Mouse (Mus musculus): ENCODE data around the gene Ubr1. TPM values are rescaled to one million over a fixed set of nuclear protein-coding genes. Genes with fewer than 3 reads are reported as not detected.
"Not testable (repeated sequence)": the region's sequence is repeated elsewhere in the genome, so short reads cannot be mapped to it uniquely, and the experiment has no call there.

The Ubr1 gene
- total RNA-seq (2017), result 57.6 and 61.9 TPM in 2 replicates

DNA sequence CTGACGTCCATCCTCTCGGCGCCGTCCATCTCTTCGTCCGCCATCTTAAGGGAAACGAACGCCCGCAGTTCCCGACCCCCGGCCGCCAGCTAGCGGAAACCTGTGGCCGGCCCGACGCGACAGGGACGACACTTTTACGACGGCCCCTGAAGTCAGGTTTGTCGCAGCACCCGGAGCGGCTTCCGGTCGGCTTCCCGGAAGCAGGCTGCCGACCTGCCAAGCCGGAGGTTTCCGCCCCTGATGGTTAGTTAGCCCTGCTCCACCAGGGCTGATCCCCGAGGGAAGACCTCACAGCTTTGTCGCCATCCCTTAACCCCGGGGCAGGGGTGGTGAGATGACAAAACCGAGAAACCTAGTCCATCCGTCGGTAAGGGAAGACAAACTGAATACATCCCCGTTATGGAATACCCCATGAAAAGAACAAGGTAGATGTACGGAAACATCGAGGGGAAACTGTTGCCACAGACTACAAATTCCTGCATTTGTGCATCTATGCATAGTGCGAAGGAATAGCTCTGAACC, at the start of gene Ubr1:
Gene Ubr1, minus strand, starts transcription at position 157 of the 522 bp plus-strand sequence.
- peak; percentile 96 for ATAC-seq (ENCODE audit: extremely low read depth, insufficient number of reproducible peaks, low FRiP score, poor library complexity, severe bottlenecking)

DNA sequence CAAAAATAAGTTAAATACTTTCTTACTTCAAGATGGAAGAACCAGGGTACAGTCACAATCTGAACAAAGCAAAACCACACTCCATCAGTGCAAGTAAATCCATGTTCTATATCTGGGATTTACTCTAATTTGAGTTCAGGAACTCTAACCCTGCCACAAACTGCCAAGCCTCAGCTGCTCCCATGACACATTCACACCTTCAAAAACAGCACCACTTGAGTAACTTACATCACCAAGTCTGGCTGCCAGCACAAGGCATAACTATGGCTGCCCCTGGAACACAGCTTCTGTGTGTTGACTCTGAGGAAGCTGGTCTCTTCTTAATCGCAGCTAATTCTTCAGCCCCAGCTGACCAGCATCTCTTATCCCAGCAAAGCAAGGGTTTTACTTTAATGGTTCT, 46.6 kb upstream of the Ubr1 start:
- no peak for ATAC-seq (ENCODE audit: extremely low read depth, insufficient number of reproducible peaks, low FRiP score, poor library complexity, severe bottlenecking)

DNA sequence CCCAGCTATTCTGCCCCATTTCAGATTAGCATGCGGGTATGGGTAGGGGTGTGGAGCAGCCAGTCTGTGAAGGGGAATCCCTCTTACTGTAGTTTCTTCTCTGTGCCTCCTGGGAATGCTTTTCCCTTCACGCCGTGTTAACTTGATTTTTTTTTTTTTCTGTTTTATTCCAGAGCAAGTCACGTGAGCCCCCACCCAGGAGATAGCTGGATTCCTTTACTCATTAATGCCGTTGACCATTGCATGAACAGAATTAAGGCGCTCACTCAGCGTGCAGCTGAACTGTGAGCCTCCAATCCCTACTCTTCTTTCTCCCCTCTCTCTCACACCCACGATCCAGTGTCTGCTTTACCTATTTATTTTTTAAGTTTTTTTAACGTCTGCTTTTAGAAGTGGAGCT, 45.7 kb upstream of the Ubr1 start:
- no peak for ATAC-seq (ENCODE audit: extremely low read depth, insufficient number of reproducible peaks, low FRiP score, poor library complexity, severe bottlenecking)

DNA sequence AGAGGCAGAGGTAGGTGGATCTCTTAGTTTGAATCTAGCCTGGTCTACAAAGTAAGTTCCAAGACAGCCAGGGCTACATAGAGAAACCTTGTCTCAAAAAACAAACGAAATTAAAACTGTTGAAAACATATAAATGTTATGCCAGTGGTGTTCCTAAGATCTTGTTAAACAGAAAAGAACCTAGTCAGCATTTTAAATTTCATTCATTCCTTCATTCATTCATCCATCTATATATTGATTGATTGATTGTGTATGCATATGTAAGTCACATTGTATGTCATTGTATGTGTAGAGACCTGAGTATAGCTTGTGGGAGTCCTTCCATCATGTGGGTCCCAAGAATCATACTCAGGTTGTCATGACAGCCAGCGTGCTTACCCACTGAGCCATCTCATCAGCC, 45.0 kb upstream of the Ubr1 start:
- no peak for ATAC-seq (ENCODE audit: extremely low read depth, insufficient number of reproducible peaks, low FRiP score, poor library complexity, severe bottlenecking)

DNA sequence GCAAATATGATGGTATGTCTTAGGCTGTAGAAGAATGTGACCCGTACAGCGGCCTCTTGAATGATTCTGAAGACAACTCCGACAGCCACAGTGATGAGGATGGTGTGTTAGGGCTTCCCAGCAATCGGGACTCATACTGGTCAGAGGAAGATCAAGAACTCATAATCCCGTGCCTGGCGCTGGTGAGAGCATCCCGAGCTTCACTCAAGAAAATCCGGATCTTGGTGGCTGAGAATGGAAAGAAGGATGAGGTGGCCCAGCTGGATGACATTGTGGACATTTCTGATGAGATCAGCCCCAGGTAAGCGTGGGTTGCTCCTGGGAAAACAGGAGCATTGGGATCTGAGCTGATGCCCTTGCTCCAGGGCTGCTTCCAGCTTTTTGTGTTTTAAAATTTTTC, 42.2 kb upstream of the Ubr1 start:
- no peak for ATAC-seq (ENCODE audit: extremely low read depth, insufficient number of reproducible peaks, low FRiP score, poor library complexity, severe bottlenecking)

DNA sequence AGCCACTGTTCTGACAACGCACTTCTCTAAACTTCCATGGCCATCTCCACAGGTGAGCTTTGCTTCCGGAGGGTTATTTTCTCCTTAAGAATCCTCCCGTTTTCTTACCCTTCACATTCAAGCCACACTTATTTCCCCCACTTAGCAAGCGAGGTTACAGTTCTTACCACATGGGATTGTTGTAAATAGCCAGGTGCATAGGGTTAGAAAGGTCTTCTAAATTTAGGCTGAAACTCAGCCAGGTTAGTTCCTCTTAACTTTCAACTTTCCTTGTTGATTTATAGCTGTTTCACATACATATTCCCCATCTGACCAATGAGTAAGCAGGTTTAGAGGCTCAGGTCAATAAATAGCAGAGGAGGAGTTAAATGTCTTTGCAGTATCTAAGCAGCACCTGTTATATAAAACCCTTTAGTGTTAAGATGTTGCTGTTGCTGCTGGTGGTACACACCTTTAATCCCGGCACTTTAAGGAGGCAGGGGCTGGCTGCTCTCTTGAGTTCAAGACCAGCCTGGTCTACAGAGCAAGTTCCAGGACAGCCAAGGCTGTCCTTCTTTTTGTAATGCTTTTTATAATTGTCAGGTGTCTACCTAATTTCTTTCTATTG, 38.7 kb upstream of the Ubr1 start:
- ATAC-seq (ENCODE audit: extremely low read depth, insufficient number of reproducible peaks, low FRiP score, poor library complexity, severe bottlenecking), result no peak

DNA sequence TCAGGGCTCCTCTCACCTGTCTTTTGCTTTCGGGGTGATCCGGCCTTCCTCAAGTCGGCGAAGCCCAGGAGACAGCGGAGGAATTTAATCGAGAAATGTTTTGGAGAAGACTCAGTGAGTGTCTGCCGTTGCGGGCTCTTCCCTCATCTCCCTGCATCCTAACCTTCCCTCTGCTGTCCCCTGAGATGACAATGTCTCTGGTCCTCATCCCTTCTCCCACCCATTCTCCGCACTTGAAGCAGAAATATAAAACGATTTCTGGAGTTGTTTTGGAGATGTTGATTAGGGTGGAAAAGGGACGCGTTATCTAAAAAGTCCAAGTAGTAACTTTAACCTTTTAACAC, 38.1 kb upstream of the Ubr1 start:
- ATAC-seq (ENCODE audit: extremely low read depth, insufficient number of reproducible peaks, low FRiP score, poor library complexity, severe bottlenecking), result no peak

DNA sequence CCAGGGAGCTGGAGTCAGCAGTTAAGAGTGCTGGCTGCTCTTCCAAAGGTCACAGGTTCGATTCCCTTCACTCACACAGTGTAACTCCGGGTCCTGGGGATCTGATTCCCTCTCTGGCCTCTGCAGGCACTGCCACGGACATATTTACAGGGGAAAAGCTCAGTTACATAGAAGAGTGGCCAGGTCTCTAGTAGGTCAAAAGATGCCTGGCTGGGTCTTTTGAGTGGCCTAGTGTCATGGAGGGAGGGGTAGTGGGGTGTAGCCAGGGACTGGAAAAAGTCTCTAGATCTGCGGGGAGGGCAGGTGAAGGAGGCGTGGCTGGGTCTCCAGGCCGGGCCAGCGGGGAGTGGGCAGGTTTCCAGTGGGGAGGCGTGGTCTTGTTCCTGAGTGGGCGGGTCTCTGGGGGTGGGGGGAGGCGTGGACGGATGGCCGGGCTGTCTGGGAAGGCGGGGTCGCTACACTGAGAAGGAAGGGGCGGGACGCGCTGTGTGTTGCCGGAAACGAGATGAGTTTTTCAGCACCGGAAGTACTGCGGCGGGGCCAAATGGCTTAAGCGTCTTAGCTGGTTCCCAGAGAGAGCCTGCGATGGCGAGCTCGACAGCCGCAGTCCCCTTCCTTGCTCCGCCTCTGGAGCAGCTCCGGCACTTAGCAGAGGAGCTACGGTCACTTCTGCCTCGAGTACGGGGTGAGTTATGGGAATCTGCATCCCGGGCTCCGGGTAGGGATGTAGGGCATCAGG, 37.6 kb upstream of the Ubr1 start, which contains the start of gene Ccndbp1:
Gene Ccndbp1, plus strand, starts transcription at position 479 of the 739 bp plus-strand sequence.
- peak; percentile 94 for ATAC-seq (ENCODE audit: extremely low read depth, insufficient number of reproducible peaks, low FRiP score, poor library complexity, severe bottlenecking)

DNA sequence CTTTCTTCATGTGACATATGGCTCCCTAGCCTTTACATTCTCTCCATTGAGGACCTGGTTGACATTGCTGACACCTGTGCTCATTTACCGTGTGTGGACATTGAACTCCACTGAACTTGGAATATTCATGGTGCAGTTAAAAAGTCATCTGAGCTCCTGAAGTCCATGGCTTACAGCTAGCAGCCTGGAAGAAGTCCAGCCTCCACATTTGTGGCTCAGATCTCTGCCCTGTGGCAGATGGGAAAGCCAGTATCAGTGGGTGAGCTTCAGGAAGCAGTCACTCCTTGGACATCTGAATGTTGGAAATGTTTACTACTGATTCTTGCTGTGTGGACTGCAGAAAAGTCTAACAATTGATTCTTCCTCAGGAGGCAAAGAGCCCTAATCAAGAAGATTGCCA, 36.5 kb upstream of the Ubr1 start:
- no peak for ATAC-seq (ENCODE audit: extremely low read depth, insufficient number of reproducible peaks, low FRiP score, poor library complexity, severe bottlenecking)

DNA sequence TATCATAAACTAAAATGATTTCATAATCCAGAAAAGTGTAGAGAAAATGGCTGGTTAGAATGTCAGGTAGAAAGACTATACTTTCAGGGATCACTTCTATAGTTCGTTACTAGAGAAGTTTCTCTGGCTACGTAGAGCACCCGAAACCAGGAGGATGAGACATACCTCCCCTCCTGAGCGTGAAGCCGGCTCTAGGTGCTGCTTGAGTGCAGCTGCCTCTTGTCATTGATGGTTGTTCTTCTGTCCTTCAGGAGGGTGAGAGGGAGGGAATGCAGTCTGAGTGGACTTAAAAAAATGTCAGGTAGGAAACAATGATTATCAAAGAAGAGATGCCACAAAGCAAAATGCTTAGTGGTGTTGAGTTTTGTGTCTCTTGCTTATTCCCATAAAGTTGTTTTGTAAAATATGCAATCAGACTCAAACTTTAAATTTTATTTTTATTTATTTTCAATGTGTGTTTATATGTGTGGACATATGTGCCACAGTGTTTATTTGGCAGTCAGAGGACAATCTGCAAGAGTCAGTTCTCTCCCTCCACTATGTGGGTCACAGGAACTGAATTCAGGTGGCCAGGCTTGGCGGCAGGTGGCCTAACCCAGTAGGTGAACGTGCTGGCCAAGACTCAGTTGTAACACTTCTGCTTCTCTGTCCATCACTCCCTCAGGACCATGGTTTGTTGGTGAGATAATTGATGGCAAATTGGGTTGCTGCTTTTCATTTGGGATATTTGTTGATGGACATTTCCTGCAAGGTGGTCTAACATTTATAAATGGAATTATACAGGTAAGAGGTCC, 33.7 kb upstream of the Ubr1 start:
- no peak for ATAC-seq (ENCODE audit: extremely low read depth, insufficient number of reproducible peaks, low FRiP score, poor library complexity, severe bottlenecking)

DNA sequence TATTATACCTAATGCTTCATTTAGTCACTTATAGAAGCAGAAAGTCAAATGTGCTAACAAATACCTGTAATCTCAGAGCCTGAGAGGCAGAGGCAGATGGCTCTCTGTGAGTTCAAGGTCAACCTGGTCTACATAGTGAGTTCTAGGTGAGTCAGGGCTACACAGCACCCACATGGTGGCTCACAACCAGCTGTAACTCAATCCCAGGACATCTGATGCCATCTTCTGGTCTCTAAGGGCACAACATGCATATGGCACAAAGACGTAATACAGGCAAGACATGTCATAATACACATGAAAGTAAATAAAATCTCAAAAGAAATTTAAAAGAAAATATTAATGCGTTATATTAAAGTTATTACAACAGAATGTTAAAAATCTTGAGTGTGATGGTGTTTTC, 33.1 kb upstream of the Ubr1 start:
- ATAC-seq (ENCODE audit: extremely low read depth, insufficient number of reproducible peaks, low FRiP score, poor library complexity, severe bottlenecking), result no peak

DNA sequence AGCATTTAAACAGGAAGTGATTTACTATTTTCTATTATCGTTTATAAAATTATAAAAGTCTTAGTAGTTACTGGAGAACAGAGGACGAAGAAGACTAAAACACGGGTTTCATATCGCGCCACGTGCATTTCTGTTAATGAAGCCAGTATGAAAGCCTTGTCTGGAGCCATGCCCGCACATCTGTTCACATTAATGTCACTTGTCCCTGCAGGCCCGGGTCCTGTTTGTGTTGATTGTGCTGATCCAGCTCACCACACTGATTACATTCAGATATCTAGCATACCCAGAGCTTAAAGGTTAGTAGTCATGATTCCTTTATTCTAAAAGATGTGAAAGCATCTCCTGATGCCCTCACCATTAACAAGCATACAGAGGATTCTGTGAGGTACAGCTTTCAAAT, 28.3 kb upstream of the Ubr1 start:
- ATAC-seq (ENCODE audit: extremely low read depth, insufficient number of reproducible peaks, low FRiP score, poor library complexity, severe bottlenecking), result no peak

DNA sequence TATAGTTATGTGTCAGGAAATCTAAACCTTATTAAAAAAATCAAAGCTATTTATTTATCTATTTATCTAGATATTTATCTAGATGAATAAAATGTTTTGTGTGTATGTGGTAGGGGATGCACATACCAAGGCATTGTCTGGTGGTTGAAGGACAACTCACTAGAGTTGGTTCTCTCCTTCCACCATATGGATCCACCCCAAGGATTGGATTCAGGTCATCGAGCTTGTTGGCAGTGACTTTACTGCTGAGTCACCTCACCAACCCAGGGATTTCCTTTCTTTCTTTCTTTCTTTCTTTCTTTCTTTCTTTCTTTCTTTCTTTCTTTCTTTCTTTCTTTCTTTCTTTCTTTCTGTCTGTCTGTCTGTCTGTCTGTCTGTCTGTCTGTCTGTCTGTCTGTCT, 26.1 kb upstream of the Ubr1 start:
- ATAC-seq (ENCODE audit: extremely low read depth, insufficient number of reproducible peaks, low FRiP score, poor library complexity, severe bottlenecking), result not testable (repeated sequence)

DNA sequence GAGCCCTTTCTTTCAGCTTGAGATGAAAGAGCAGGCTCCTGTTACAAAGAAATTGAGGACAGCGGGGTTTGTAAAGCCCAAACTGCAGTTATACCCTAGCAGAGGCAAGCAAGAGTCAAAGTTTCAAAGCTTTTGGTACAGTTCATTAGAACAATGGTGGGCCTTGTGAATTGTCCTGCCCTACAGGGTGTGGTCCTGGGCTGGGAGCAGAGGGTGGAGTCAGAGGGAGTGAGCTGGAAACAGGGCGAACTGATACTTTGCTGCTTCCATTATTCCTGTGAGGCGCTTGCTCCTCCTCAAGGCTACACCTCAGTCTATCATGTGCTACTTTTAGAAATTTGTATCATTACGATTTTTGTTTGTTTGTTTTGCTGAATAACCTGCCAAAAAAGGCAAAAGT, 20.7 kb upstream of the Ubr1 start:
- no peak for ATAC-seq (ENCODE audit: extremely low read depth, insufficient number of reproducible peaks, low FRiP score, poor library complexity, severe bottlenecking)

DNA sequence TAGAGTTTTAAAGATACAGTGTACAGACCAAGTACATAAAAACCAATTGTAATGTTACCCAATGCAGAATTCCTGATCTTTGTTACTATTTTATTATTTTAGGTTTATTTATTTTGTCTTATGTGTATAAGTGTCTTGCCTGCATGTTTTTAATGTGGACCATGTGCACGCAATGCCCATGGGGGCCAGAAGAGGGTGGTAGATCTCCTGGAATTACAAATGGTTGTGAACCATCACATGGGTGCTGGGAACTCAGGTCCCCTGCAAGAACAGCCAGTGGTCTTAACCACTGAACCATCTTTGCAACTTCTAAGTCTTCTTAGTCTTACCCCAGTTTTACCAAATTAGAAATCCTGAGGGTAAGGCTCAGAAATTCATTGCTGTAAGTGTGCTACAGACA, 14.7 kb upstream of the Ubr1 start:
- ATAC-seq (ENCODE audit: extremely low read depth, insufficient number of reproducible peaks, low FRiP score, poor library complexity, severe bottlenecking), result no peak

DNA sequence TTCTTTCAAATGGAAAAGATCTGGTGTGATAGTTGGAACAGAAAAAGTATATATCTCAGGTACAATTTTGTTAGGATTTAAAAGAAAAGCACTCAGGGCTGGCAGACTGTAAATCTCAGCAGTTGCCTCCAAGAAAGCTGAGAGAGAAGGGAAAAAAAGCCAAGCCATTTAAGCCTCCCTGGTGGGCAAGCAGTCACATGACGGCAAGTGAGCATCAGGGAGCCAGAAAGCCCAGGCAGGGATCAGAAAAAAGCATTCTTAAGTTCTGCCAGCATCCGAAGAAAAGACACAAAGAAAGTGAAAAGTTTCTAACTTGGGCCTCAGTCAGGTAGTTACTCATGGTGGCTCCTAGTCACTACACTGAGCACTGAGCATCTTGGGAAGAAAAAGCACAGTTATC, 13.1 kb upstream of the Ubr1 start:
- ATAC-seq (ENCODE audit: extremely low read depth, insufficient number of reproducible peaks, low FRiP score, poor library complexity, severe bottlenecking), result no peak

DNA sequence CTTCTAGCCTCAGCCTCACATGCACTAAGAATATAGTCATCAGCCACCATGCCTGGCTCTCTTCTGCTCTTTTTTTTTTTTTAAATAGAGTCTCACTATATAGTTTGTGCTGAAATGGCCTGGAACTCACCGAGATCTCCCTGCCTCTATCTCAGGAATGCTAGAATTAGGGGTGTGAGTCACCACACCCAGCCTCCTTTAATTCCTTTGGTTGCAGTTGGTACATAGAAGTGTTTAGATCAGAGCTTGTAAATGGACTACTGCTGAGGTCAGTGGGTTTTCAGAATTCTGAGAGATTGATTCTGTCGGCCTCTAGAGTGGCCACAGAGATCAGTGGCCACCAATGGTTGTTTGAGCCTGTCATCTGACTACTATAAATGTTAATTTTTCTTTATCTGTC, 10.3 kb upstream of the Ubr1 start:
- no peak for ATAC-seq (ENCODE audit: extremely low read depth, insufficient number of reproducible peaks, low FRiP score, poor library complexity, severe bottlenecking)

DNA sequence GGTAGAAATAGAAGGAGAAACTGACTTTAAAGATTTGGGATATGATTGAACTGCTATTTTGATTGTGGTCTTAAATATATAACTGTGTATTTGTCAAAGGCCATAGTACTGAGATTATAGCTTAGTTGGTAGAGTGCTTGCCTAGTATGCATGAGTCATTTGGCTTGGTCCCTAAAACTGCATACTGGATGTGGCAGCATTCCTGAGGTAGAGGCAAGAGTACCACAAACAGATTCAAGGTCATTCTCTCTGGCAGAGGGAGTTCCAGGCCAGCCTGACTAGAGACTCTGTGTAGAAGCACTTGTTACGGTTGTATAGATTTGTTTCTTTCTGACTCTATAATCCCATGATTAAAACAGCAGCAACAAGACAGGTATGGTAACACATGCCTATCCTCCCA, 9.3 kb upstream of the Ubr1 start:
- no peak for ATAC-seq (ENCODE audit: extremely low read depth, insufficient number of reproducible peaks, low FRiP score, poor library complexity, severe bottlenecking)

DNA sequence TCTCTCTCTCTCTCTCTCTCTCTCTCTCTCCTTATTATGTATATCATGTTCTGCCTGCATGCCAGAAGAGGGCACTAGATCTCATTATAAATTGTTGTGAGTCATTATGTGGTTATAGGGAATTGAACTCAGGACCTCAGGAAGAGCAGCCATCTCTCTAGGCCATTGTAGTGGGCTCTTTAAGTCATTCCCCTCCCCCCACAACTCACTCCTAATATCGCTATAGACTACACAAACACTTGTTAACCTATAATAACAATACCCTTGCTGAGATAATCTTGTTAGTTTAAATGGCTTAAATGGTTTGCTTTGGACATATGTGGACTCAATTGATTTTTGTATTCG, 8.2 kb upstream of the Ubr1 start:
- peak; percentile 27 for ATAC-seq (ENCODE audit: extremely low read depth, insufficient number of reproducible peaks, low FRiP score, poor library complexity, severe bottlenecking)
